Mouse (Mus musculus) hindbrain, embryonic 12.5 days (tissue): ENCODE results near the gene Polk. TPM values are rescaled to one million over a fixed set of nuclear protein-coding genes. Genes with fewer than 3 reads are reported as not detected.

Experiments used
- ATAC-seq: fragments of 200-750 bp; cut with Nextera tagmentation; 2 replicates; pipeline ENCODE4 v1.8.0; 2017; ENCODE audit warnings: moderate TSS enrichment; ENCODE audit not compliant: low FRiP score
- H3K27ac ChIP-seq: fragments of 300-500 bp; sonication (generic); 2 replicates; pipeline ENCODE4 v1.5.1; 2016; ENCODE audit warnings: mild to moderate bottlenecking
- H3K27me3 ChIP-seq: fragments of 300-500 bp; sonication (generic); 2 replicates; pipeline ENCODE4 v1.6.1; 2016; ENCODE audit warnings: mild to moderate bottlenecking
- H3K36me3 ChIP-seq: fragments of 300-500 bp; sonication (generic); 2 replicates; pipeline ENCODE4 v1.6.1; 2016; ENCODE audit warnings: mild to moderate bottlenecking
- H3K4me1 ChIP-seq: fragments of 300-500 bp; sonication (generic); 2 replicates; pipeline ENCODE4 v1.6.1; 2016
- H3K4me2 ChIP-seq: fragments of 300-500 bp; sonication (generic); replicated peaks from 2 replicates; pipeline ENCODE4 v1.6.1; 2016; ENCODE audit warnings: mild to moderate bottlenecking
- H3K4me3 ChIP-seq: fragments of 300-500 bp; sonication (generic); 2 replicates; pipeline ENCODE4 v1.5.1; 2016; ENCODE audit warnings: mild to moderate bottlenecking
- H3K9ac ChIP-seq: fragments of 300-500 bp; sonication (generic); 2 replicates; pipeline ENCODE4 v1.6.1; 2016; ENCODE audit warnings: mild to moderate bottlenecking, moderate library complexity
- H3K9me3 ChIP-seq: fragments of 300-500 bp; sonication (generic); replicated peaks from 2 replicates; pipeline ENCODE4 v1.6.1; 2016; ENCODE audit warnings: mild to moderate bottlenecking
- WGBS: fragments of 180-500 bp; shearing (Covaris S2); methylation state at CpG from one replicate; pipeline ENCODE4 v1.1.7; 2016; 5-methylcytosine and 5-hydroxymethylcytosine counted together
- polyA plus RNA-seq: library from polyadenylated mRNA; unstranded; fragments of >200 nt; fragmentation: Nextera tagmentation; extraction: Ambion mirVana; gene quantifications from 2 replicates; pipeline ENCODE4 v1.2.1, GENCODE M21; 2016

The Polk gene
- polyA plus RNA-seq, 1 experiment from 2014 or later = 7.4 TPM

DNA sequence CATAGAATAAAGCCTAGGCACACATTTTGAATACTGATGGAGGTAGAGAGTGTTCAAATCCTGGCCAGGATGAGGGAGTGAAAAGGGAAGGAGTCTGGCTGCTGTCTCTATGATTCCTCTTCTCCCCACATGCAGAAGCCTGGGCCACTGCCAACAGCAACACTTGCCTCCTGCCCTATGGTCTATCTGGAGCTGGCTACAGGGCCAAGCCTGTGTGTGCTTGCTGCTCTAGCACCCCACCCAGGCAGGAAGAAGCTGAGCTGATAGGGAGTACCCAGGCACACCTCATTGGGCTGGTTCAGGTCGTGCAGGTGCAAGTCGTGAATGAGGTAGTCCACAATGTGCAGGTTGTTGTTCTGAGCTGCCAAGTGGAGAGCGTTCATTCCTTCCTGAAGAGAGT, 88.1 kb downstream of the Polk start:
- Histone ChIP-seq H3K9me3 (no peaks in the 10 kb centered on the region), H3K36me3 (no peaks in the 10 kb centered on the region), H3K4me1 (no peaks in the 10 kb centered on the region), H3K4me3 (no peak overlapping the region), H3K27ac (no peak overlapping the region), H3K4me2 (no peak overlapping the region), H3K9ac (no peak overlapping the region), H3K27me3 (no peaks in the 10 kb centered on the region)
- ATAC-seq = no peak
- 85% methylated on average over 3 of the region's 3 CpGs for WGBS

DNA sequence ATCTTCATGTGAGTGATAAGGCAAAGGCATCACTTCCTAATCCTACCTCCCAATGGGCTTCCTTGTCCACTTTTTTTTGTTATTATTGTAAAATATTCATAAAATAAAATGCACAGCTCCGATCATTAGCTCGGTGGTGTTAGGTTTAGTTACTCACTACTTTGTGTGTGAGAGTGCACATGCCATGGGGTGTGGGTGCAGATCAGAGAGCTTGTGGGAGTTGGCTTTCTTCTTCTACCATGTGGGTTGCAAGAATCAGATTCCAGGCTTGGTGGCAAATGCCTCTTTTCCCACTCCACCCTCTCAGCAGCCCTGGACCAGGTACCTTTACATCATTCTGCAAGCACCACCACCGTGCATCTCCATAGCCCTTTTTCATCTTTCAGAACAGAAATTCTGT, 89.8 kb downstream of the Polk start:
- no peak overlapping the region for H3K4me2 ChIP-seq
- 92% methylated on average over 3 of the region's 3 CpGs for WGBS
- H3K9me3 ChIP-seq = no peaks in the 10 kb centered on the region
- H3K4me3 ChIP-seq = no peak overlapping the region
- H3K4me1 ChIP-seq = no peaks in the 10 kb centered on the region
- no peak for ATAC-seq
- no peak overlapping the region for H3K27ac ChIP-seq
- no peak overlapping the region for H3K9ac ChIP-seq
- H3K36me3 ChIP-seq = no peaks in the 10 kb centered on the region
- no peaks in the 10 kb centered on the region for H3K27me3 ChIP-seq

DNA sequence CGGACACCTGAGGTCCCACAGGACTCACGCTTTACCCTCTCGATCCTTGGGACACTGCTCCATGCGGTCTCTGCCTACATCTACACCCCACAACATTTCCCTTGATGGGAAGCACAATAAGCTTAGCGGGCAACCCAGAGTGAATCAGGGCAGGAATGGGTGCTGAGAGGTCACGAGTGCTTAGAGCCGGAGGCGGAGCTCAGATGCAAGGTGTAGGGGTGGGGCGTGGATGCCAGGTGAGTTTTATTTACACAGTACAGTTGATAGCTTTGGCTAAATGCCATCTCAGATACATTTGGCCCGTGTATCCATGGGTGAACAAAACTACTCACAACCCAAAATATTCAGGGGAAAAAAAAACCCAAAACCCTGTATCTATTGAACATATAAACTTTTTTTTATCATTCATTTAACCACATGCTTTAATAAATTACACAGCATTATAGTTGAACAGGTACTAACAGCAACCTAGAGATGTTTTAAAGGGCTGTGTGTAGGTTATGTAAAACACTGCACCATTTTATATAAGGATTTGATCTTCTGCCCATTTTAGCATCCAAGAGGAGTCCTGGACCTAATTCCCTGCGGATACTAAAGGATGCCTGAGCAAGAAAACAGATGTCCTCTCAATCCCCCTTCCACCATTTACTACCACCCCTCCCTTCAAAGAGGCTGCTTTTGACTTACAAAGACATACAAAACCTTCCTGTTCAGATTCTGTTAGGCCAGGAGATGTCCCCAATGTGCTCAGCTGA, 90.8 kb downstream of the Polk start:
- H3K36me3 ChIP-seq = no peaks in the 10 kb centered on the region
- H3K9me3 ChIP-seq = no peaks in the 10 kb centered on the region
- WGBS = 88% methylated on average over 11 of the region's 11 CpGs
- H3K4me3 ChIP-seq = no peak overlapping the region
- ATAC-seq = no peak
- no peak overlapping the region for H3K9ac ChIP-seq
- no peaks in the 10 kb centered on the region for H3K4me1 ChIP-seq
- no peaks in the 10 kb centered on the region for H3K27me3 ChIP-seq
- no peak overlapping the region for H3K4me2 ChIP-seq
- no peak overlapping the region for H3K27ac ChIP-seq

DNA sequence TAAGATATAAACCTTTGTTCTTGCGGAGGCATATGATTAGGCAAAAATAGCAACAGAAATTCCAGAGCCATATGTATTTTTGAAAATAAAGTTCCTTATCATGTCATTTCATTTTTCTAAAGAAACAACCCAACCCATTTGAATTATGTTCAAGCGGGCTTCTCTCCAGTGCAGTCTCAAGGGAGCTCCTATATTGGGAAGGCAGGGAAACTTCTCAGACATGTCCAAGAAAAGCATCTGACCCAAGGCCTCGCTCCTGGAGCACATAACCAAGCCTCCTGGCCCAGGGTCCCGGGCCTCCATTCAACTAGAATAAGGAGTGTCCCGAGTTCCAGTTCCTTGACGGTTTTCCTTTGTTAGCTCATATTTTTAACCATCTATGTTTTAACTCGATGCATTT, 91.5 kb downstream of the Polk start:
- no peaks in the 10 kb centered on the region for H3K9me3 ChIP-seq
- no peak overlapping the region for H3K9ac ChIP-seq
- H3K27me3 ChIP-seq = no peaks in the 10 kb centered on the region
- no peak overlapping the region for H3K4me3 ChIP-seq
- H3K27ac ChIP-seq = no peak overlapping the region
- no peak for ATAC-seq
- no peaks in the 10 kb centered on the region for H3K4me1 ChIP-seq
- H3K36me3 ChIP-seq = no peaks in the 10 kb centered on the region
- no peak overlapping the region for H3K4me2 ChIP-seq
- WGBS = 91% methylated on average over 7 of the region's 7 CpGs

DNA sequence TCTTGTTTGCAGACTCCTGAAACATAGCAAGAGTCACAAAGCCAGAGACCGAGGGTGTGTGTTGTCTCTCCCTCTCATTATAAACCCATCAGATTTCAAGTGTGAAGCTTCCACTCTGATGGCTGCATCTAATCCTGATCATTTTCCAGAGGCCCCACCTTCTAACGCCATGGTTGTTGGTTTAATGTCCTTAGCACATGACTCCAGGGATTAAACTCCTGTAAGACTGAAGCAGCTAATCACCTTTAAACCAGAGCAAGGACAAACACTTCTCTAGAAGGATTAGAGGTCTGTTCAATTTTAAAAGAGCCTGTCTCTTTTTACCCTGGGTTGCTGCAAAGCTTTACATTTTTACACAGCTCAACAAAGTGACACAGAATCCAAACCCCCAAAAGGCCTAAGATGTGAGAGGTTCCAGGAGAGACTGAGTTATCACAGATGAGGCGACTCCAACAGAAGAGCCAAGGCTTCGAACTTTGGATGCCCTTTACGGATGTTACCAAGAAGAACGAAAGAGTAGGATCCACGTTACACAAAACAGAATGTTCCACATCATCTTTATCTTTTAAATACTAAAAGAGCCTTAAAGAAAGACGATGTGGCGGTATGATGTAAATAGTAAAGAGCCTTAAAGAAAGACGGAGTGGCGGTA, 92.0 kb downstream of the Polk start:
- H3K9ac ChIP-seq = no peak overlapping the region
- no peak overlapping the region for H3K4me3 ChIP-seq
- H3K4me1 ChIP-seq = no peaks in the 10 kb centered on the region
- no peak overlapping the region for H3K27ac ChIP-seq
- no peaks in the 10 kb centered on the region for H3K36me3 ChIP-seq
- no peak for ATAC-seq
- H3K9me3 ChIP-seq = no peaks in the 10 kb centered on the region
- 90% methylated on average over 11 of the region's 11 CpGs for WGBS
- H3K27me3 ChIP-seq = no peaks in the 10 kb centered on the region
- no peak overlapping the region for H3K4me2 ChIP-seq

DNA sequence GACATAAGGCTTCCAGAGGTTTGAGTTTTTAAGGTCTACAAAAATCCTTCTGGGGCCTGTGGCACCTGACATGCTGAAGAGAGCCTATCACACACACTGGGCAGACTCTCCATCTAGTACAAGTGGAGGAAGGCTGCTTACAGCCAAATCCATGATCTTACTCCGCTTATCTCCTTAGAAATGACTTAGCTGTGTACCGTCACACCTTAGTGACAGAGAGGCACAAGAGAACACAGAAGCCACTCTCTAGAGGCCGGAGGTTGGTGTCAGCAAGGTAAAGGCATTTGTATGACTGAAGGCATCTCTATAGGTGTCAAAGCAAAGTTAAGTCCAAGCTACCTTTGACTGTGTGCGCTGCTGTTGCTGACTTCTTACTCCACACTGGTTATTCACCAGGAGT, 101.9 kb downstream of the Polk start:
- Histone ChIP-seq H3K36me3 (no peaks in the 10 kb centered on the region), H3K4me1 (no peaks in the 10 kb centered on the region), H3K27me3 (no peaks in the 10 kb centered on the region), H3K27ac (no peak overlapping the region), H3K9me3 (no peaks in the 10 kb centered on the region), H3K4me2 (no peak overlapping the region), H3K4me3 (no peak overlapping the region), H3K9ac (no peak overlapping the region)
- WGBS = 95% methylated on average over 4 of the region's 4 CpGs
- ATAC-seq = no peak

DNA sequence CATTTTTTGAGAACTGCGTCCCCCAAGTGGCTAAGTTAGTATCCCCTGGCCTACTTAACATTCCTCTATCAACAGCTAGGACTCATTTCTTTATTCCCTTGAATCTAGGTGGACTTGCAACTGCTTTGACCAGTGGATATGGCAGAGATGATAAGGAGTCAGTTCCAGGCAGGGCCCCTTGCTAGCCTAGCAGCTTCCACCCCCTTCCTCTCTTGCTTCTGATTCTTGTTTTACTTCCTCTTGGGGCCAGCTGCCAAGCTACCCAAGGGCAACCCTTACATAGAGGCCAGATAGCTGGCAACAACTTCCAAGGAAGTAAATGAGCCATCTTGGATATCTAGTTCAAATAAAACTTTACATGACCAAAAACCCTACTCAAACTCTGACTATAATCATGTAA, 105.5 kb downstream of the Polk start:
- WGBS = 90% methylated on average over 1 of the region's 1 CpGs

DNA sequence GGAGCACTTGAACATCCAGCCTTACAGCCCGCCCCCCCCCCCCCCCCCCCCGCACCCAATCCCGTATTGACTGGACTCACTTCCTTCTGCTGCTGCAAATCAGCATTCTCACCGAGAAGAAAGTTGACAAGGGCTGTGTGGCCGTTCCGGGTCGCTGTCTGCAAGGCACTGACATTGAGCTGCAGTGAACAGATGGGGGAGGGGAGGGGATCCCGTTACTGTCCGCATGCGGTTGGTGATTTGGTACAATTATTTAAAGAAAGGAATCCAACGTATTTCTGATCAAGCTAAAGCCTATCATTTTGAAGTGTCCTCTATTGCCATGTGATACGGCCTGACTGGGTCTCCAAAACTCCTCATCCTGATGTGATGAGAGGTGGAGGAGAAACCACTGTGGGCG, 106.6 kb downstream of the Polk start:
- ATAC-seq = no peak

More for the DNA sequence above, 105.5 kb downstream of the Polk start:
- H3K4me2 ChIP-seq = no peak overlapping the region
- H3K27me3 ChIP-seq = no peaks in the 10 kb centered on the region
- H3K4me3 ChIP-seq = no peak overlapping the region
- no peaks in the 10 kb centered on the region for H3K36me3 ChIP-seq
- ATAC-seq = no peak
- no peaks in the 10 kb centered on the region for H3K9me3 ChIP-seq
- peaks cover 5% of the 10 kb centered on the region; the same call in 1 of the 2 replicates for H3K4me1 ChIP-seq
- H3K27ac ChIP-seq = no peak overlapping the region
- H3K9ac ChIP-seq = no peak overlapping the region

DNA sequence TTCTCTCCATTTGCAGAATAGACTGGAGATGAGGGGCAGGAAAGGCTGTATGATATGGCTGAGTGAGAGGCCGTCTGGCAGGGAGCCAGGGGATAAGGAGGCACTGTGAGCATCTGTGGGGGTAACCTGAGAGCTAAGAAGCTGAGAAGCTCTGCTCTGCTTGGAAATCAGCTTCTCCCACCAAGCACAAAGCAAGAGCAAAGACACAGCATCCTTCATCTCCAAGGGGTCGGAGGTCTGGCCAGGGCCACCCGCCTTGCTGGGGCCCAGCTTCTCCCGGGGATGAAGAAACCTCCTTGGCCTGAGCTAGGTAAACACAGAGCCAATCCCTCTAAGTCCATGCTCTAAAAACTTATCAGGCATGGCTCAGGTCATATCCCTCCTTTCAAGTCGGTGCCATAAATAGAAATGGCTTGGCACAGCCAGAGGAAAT, 107.5 kb downstream of the Polk start:
- WGBS = 56% methylated on average over 5 of the region's 5 CpGs
- no peaks in the 10 kb centered on the region for H3K36me3 ChIP-seq
- no peaks in the 10 kb centered on the region for H3K27me3 ChIP-seq
- no peak overlapping the region for H3K9ac ChIP-seq
- no peak overlapping the region for H3K4me2 ChIP-seq
- peaks cover 5% of the 10 kb centered on the region; the same call in 1 of the 2 replicates for H3K4me1 ChIP-seq
- no peaks in the 10 kb centered on the region for H3K9me3 ChIP-seq
- H3K27ac ChIP-seq = no peak overlapping the region
- H3K4me3 ChIP-seq = no peak overlapping the region
- no peak for ATAC-seq

More for the DNA sequence above, 106.6 kb downstream of the Polk start:
- Histone ChIP-seq H3K9ac (no peak overlapping the region), H3K27ac (no peak overlapping the region), H3K27me3 (no peaks in the 10 kb centered on the region), H3K36me3 (no peaks in the 10 kb centered on the region), H3K4me1 (peaks cover 5% of the 10 kb centered on the region; the same call in 1 of the 2 replicates), H3K4me2 (peak overlapping the region; percentile 24; the same call in 1 of the 2 replicates), H3K9me3 (no peaks in the 10 kb centered on the region), H3K4me3 (no peak overlapping the region)
- WGBS = 29% methylated on average over 12 of the region's 13 CpGs

DNA sequence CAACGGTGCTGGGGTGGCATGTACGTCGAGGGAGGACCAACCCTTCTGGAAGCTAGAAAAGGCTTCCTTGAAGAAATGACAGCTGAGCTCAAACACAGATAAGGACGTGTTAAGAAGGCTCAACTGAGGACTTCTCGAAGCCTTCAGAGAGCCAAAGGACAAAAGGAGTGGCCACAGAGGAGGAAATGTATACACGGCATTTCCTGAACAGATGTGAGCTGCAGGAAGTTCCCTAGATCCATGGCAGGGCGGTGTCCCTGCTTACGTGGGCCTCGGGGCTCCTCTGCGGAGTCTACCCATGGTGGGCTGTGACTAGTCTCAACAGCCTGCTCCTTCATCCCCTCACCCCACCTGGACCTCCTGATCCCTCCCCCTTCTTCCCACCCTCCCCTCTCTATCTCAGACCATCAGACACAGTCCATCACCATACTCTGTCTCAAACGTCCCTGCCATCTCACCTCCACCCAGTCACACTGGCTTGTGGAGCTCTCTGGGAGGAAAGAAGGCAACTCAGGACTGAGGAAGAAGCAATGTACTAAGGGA, 108.7 kb downstream of the Polk start:
- 72% methylated on average over 11 of the region's 11 CpGs for WGBS
- H3K9me3 ChIP-seq = no peaks in the 10 kb centered on the region
- H3K4me2 ChIP-seq = no peak overlapping the region
- no peaks in the 10 kb centered on the region for H3K36me3 ChIP-seq
- no peak overlapping the region for H3K9ac ChIP-seq
- H3K4me1 ChIP-seq = peaks cover 5% of the 10 kb centered on the region; the same call in 1 of the 2 replicates
- H3K27ac ChIP-seq = no peak overlapping the region
- no peaks in the 10 kb centered on the region for H3K27me3 ChIP-seq
- H3K4me3 ChIP-seq = no peak overlapping the region
- no peak for ATAC-seq

DNA sequence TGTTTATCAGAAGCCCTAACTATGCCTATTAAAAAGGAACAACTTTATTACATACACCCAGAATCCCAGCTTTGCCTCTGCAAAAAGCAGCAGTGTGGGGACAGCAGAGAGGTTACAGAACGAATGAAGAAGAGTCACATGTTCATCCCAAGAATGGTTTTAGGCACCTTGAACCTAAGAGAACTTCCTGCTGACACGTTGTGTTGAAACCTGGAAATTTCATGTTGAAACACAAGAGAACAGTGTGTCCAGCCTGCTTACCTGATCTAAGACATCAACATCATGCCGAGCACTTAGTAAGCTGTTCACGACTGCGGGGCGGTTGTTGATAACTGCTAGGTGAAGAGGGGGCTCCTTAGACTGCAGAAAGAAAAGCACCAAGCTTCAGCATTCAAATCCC, 109.3 kb downstream of the Polk start:
- Histone ChIP-seq H3K4me2 (no peak overlapping the region), H3K36me3 (no peaks in the 10 kb centered on the region), H3K27ac (no peak overlapping the region), H3K4me3 (no peak overlapping the region), H3K4me1 (peaks cover 5% of the 10 kb centered on the region; the same call in 1 of the 2 replicates), H3K9me3 (no peaks in the 10 kb centered on the region), H3K27me3 (no peaks in the 10 kb centered on the region), H3K9ac (no peak overlapping the region)
- ATAC-seq = no peak
- WGBS = 88% methylated on average over 6 of the region's 6 CpGs

DNA sequence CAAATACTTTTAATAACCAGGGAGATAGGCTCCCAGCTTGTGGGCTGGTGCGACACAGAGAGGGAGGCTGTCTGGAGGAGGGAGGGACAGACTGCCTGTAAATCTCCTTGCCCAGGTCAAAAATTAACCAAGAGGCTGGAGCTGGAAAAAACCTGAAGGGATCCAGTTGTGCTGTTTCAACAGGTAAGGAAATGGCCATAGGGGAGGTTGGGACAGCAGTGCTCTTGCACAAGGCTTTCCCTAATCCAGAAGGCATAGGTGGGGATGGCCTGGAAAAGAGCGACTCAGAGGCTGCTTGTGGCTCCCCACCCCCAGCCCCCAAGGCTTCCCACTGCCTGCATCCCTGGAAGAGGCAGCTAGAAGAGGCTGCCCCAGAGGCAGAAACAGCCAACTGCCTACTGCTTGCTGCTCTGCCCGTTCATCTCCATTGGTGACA, 110.0 kb downstream of the Polk start:
- Histone ChIP-seq H3K36me3 (no peaks in the 10 kb centered on the region), H3K4me2 (no peak overlapping the region), H3K4me1 (peaks cover 5% of the 10 kb centered on the region; the same call in 1 of the 2 replicates), H3K9ac (no peak overlapping the region), H3K9me3 (no peaks in the 10 kb centered on the region), H3K4me3 (no peak overlapping the region), H3K27me3 (no peaks in the 10 kb centered on the region), H3K27ac (no peak overlapping the region)
- no peak for ATAC-seq
- WGBS = 64% methylated on average over 3 of the region's 3 CpGs
